Mouse (Mus musculus) granulocyte monocyte progenitor cell, adult 5-6 weeks (primary cell): ENCODE results near the gene Immp2l. TPM values are rescaled to one million over a fixed set of nuclear protein-coding genes. Genes with fewer than 3 reads are reported as not detected.

ENCODE experiments used
- ATAC-seq: replicated peaks from 2 replicates; pipeline ENCODE4 v1.8.0; 2016; ENCODE audit warnings: mild to moderate bottlenecking, moderate TSS enrichment, inconsistent platforms; ENCODE audit not compliant: poor library complexity, severe bottlenecking
- total RNA-seq, 2 experiments: library from RNA; stranded (forward) in 1 of 2; stranded (reverse) in 1 of 2; fragments of 200-712, 200-1000 nt in 1 of 2; fragments of >200 nt in 1 of 2; fragmentation: Nextera tagmentation in 1 of 2; gene quantifications; 2 replicates each; pipeline ENCODE4 v1.2.3; 2014 to 2017

Gene Immp2l
- total RNA-seq, 2 experiments from 2014 or later = 3.5 to 8.3 TPM

GRCm38 (mm10) chr12:41307015-41307414 is 283.1 kb downstream of the Immp2l start:
- ATAC-seq = no peak

DNA sequence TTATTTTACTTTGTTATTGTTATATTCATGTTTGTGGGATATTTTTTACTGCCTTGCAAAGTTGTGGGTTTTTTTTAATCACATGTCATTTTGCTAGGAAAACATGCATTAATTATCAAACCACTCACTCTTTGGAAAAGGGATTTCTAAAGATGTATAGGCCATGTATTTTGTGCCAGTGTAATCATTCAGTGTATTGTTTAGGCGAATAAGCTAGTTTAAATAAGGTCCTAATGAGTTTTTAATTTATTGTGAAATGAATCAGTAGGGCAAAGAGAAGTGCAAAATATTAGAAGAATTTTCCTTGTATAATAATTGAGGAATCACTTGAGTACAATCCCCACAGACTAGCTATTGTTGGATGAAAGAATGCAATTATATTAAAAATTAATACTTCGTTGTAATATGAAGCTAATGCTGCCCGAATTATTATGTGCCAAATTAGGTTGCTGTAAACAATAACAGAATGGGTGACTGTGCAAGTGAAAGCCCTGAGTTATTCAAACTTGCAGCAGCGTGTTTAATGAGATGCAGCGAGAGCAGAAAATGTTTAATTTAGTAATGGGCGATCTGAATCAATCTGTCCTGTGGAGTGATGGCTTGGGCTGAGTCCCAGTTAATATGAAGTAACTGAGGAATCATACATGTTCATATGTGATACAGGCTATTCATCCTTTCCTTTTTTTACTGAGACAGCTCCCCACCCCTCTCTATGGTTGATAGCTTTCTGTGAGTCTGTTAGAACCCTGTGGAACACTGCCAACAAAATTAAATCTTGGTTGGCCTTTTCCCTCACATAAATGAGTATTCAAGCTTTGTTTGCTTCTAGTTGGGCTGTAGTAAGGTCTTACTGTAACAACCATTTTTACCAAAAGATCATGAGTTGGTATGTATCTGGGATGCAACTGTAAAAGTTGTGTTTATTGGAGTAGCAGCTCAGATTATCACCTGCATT is 285.1 kb downstream of the Immp2l start:
- no peak for ATAC-seq

DNA sequence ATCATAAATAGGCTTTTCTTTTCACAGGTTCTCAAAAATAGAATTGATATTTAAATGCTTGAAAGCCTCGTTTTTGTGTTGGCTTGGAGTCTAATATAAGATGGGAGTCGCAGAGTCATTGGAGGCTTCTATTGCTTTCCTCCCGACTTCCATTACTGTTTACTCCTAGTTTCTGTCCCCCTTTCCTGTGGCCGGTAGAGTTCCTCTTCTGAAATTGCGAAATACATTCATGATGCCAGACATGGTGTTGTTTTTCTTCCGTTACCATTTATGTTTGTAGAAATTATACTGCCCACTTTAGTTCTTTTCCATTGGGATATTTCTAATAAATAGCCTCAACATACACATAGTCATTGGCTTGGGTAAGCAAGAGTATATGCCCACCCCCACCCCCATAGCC is 289.5 kb downstream of the Immp2l start:
- ATAC-seq = peak; percentile 87

DNA sequence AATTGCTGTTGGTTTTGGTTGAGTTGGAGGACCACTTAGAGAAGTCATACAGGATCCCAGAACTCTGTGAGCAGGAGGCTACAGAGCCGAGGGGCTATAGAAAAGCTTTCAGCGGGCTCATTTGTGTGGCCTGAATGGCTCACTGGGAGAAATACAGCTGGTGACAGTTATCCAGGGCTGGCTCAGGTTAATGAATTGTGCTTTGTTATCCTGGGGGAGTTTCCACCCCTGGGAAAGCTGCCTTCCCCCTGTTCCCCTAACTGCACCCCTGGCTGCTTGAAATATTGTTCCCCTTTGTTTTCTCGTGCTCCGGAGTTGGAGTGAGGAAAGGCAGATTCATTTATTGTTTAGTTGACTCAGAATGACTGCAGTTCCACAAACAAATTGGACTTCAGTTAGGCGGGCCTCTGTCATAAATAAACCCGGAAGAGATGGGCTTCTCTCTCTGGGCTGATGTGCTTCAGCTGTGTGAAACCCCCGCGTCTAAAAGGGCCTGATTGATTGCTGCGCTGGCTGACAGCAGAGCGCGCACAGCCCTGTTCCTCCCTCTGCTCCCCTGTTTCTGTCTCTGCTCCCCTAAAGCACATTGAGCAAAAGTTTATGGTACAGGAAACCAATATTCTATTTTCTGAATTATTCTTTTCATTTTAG is 291.0 kb downstream of the Immp2l start:
- no peak for ATAC-seq

GRCm38 (mm10) chr12:41315871-41316270 is 292.0 kb downstream of the Immp2l start:
- no peak for ATAC-seq

GRCm38 (mm10) chr12:41316426-41316825 is 292.5 kb downstream of the Immp2l start:
- no peak for ATAC-seq

- ATAC-seq = no peak
Measured at GRCm38 (mm10) chr12:41317431-41317830, 293.5 kb downstream of the Immp2l start.

GRCm38 (mm10) chr12:41322018-41322417 is 298.1 kb downstream of the Immp2l start:
- no peak for ATAC-seq

DNA sequence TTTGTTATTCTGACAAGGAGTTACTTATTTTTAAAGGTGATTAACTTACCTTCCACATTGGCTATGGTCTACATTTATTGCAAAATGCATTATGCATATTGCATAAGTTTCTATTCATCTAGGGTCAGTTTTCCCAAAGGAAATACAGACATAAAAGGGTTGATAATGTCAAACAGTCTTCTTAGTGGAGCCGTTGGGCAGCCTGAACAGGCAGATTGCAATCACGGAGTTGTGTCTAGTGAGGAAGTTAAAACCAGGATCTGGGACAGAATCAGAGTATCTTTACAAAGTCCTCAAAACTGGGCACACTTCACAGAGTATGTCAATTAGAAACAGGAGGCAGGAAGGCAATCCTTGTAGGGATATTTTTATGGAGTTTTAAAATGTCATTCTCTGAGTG is 300.5 kb downstream of the Immp2l start:
- no peak for ATAC-seq

GRCm38 (mm10) chr12:41325756-41326155 is 301.9 kb downstream of the Immp2l start:
- ATAC-seq = peak; percentile 81

GRCm38 (mm10) chr12:41330988-41331671 is 307.2 kb downstream of the Immp2l start:
- no peak for ATAC-seq

GRCm38 (mm10) chr12:41345621-41346020 is 321.7 kb downstream of the Immp2l start:
- ATAC-seq = no peak

DNA sequence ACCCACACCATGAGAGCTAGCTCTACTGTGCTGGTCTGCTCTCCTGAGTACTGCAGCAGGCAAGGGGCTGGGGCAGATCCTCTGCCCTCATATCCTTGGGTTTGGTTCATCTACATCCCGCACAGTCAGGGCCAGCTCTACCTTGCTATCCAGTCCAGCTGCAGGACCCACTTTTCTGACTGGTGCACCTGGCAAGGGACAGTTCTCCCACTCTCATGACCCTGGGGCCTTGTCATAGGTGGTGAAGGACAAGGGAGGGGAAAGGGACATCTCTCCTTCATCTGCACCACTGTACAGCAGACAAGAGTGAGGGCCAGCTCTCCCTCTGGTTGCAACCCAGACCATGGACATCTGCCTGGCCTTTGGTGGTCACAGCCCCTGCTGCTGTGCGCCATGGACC is 323.6 kb downstream of the Immp2l start:
- ATAC-seq = no peak

DNA sequence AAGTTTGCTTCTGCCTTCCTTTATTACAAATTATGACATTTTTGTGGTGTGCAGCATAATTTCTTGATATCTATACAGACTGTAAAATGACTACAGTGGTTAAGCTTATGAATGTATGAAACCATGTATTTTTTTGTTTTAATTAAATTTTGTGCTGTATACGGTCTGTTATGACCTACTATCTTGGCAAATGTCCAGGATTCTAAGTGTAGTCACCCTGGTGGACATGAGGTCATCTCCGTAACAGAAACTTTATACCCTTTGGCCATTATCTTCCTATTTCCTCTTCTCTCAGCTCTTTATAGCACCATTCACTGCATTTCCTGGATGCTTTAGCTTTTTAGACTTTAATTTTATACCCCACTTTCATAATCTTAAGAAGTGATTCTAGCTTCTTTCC is 325.5 kb downstream of the Immp2l start:
- ATAC-seq = peak; percentile 17; the same call in 1 of the 2 replicates

GRCm38 (mm10) chr12:41349814-41350213 is 325.9 kb downstream of the Immp2l start:
- peak; percentile 79 for ATAC-seq

GRCm38 (mm10) chr12:41351275-41351674 is 327.4 kb downstream of the Immp2l start:
- ATAC-seq = no peak

GRCm38 (mm10) chr12:41354857-41355256 is 331.0 kb downstream of the Immp2l start:
- ATAC-seq = no peak

DNA sequence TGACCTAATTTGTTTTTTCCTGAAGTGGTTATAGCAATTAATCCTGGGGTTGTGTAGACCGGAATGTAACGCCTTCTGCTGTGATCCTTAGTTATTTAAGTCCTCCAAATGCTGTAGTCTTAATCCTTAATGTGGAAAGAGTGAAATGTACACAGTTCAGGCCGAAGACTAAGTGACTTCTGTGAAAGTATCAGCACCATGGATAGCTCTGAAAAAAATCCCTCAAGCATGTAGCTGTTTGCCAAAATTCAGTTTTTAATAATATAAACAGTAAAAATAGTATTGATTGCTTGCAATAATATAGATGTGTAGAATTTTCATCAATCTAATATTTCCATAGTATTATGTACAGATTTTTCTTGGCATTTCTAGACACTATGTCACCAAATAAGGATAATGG is 332.1 kb downstream of the Immp2l start:
- ATAC-seq = no peak

DNA sequence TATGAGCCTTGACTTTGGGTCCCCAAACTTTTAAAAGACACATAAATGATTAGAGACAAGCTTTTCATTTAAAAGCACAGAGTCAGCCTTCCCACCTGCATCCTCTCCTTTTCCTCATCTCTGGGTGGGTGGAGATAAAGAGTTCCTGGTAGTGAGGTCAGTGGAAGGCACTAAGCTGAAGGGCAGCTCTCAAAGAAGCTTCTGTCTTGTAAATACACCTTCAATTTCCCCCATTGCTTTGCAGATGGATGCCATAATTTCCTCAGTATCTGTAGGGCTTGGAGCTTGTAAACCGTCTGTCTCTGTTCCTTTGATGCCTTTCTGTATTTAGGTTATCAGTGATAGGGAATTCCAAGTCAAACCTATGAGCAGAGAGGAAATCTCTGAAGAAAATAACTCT is 362.8 kb downstream of the Immp2l start:
- no peak for ATAC-seq

DNA sequence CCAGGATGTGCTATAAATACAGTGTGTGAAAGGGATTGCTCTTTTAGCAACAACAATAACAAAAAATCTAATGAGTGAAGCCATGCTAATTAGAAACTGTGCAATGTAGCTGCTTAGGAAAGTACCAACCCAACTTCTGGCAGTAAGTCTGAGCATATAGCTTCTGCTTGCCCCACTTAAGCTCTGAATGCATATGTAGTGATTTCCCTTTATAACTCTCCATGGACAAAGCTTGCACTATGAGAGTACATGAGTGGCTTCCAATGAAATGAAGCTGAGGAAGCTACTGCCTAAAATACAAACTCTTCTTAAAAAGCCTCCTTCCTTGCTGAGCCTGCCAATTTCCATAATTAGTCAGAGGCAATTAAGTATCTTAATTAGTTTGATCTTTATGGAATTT is 370.3 kb downstream of the Immp2l start:
- ATAC-seq = no peak

DNA sequence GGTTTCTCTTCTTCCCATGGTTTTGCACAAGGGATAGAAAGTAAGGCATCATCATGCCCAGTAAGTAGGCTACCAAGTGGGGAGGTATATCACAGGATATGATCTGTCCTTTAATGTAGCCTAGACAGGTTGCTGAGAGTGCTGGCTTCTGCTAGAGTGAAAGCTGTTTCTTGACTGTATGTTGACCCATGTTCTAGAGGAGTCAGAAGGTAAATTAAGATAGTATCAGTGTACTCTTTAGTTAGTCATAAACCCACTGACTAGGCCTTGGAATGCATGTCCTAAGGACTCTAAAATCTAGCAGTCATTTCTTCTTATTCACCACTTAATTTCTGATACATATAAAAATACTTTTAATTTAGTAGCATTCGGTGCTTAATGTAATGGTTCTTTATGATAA is 377.2 kb downstream of the Immp2l start:
- no peak for ATAC-seq
